Mouse (Mus musculus): Measurements from ENCODE around the gene Acin1. TPM values are rescaled to one million over a fixed set of nuclear protein-coding genes. Genes with fewer than 3 reads are reported as not detected.

Gene Acin1
- polyA plus RNA-seq, 1 experiment from 2014 or later = 38.0 TPM

DNA sequence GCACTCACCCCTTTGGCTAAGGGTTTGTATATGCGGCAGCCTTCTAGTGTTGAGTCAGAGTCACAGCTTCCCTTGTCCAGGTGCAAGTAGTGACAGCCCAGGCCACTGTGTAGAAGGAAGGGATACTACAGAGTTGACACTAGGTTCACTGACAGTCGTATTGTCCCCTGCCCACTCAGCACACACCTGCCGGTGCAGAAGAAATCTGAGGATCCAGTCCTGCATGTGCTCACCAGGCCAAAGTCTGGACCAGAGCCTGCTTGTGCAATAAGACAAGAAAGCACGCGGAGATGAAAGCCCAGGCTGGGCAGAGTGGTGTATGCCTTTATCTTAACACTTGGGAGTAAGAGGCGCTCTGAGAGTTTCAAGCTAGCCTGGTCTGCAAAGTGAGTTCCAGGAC lies 8.3 kb upstream of the Acin1 start:
- H3K4me3 ChIP-seq (ENCODE audit: low read depth, low read length) = no peak overlapping the region
- ATAC-seq = no peak
- H3K27me3 ChIP-seq (ENCODE audit: insufficient read depth, low read length) = no peaks in the 10 kb centered on the region
- DNase-seq = no peak
- WGBS (ENCODE audit: insufficient replicate concordance) = 59% methylated on average over 6 of the region's 6 CpGs
- peaks cover 17% of the 10 kb centered on the region for H3K36me3 ChIP-seq (replicated peaks; ENCODE audit: insufficient read depth, low read length)
- no peaks in the 10 kb centered on the region for H3K9me3 ChIP-seq (ENCODE audit: low read length)
- no peaks in the 10 kb centered on the region for H3K4me1 ChIP-seq (ENCODE audit: insufficient read depth)
- no peak overlapping the region for H3K9ac ChIP-seq (replicated peaks)
- H3K27ac ChIP-seq (ENCODE audit: low read depth) = no peak overlapping the region
- no peak for TF ChIP-seq EP300 (IDR thresholded peaks at IDR 0.05; ENCODE audit: low read depth)
- TF ChIP-seq CTCF (IDR thresholded peaks at IDR 0.05; ENCODE audit: low read depth) = no peak
- H3K4me2 ChIP-seq (ENCODE audit: low read depth, low read length) = no peak overlapping the region

DNA sequence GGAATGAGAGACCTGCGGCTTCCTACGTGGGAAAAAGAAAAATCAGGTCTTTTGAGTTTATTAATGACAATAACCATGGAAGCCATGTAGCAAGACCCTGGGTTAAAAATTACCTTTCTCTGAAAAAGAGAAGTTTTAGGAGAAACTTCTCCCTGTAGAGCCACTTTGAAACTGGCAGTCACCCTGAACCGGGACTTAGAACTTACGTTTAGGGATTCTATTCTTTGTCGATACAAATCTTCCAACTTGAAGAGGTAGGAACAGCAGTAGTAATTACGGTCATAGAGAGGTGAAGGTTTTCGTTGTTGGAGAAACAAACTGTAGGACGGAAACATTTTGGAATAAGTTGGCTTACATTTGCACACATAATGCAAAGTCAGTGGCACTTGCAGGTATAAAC lies 520 bp upstream of the Acin1 start:
- ATAC-seq (no peak), DNase-seq (no peak)
- peak overlapping the region; percentile 98 for H3K9ac ChIP-seq (replicated peaks)
- H3K4me2 ChIP-seq (ENCODE audit: low read depth, low read length) = peak overlapping the region; percentile 82
- H3K9me3 ChIP-seq (ENCODE audit: low read length) = no peaks in the 10 kb centered on the region
- H3K27ac ChIP-seq (ENCODE audit: low read depth) = peak overlapping the region; percentile 99
- TF ChIP-seq EP300 (IDR thresholded peaks at IDR 0.05; ENCODE audit: low read depth) (no peak), CTCF (IDR thresholded peaks at IDR 0.05; ENCODE audit: low read depth) (no peak)
- H3K4me1 ChIP-seq (ENCODE audit: insufficient read depth) = peaks cover 14% of the 10 kb centered on the region
- no peaks in the 10 kb centered on the region for H3K27me3 ChIP-seq (ENCODE audit: insufficient read depth, low read length)
- 4% methylated on average over 8 of the region's 8 CpGs for WGBS (ENCODE audit: insufficient replicate concordance)
- H3K36me3 ChIP-seq (replicated peaks; ENCODE audit: insufficient read depth, low read length) = peaks cover 30% of the 10 kb centered on the region
- H3K4me3 ChIP-seq (ENCODE audit: low read depth, low read length) = peak overlapping the region; percentile 87

DNA sequence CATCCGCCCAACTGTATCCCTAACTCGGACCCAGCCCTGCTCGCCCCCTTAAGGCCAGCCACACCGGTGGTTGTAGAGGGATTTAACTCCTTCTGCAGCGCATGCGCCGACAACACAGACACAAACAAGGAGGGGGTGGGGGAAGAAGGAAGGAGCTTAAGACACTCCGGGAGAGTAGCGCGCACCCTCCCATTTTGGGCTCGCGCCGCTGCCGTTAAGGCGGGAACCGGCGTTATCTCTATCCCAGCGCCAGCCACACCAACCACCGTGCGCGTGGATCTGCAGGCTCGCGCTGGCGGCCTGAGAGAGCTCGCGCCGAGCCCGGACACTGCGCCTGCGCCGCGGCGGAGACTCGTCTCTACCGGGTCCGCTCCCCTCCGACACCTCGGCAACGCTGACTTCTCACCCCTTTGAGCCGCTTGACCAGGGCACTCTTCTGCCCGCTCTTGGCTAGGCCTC lies 639 bp downstream of the Acin1 start, which contains the start of gene 1700123O20Rik:
Gene 1700123O20Rik, plus strand, starts transcription at position 154 of the 459 bp plus-strand sequence.
- DNase-seq = peak; percentile 90
- peak within 1 kb of the TSS; percentile 98 for H3K9ac ChIP-seq (replicated peaks)
- peak within 1 kb of the TSS; percentile 87 for H3K4me3 ChIP-seq (ENCODE audit: low read depth, low read length)
- ATAC-seq = peak; percentile 80
- no peaks in the 10 kb centered on the region for H3K27me3 ChIP-seq (ENCODE audit: insufficient read depth, low read length)
- peak within 1 kb of the TSS; percentile 82 for H3K4me2 ChIP-seq (ENCODE audit: low read depth, low read length)
- H3K4me1 ChIP-seq (ENCODE audit: insufficient read depth) = peaks cover 14% of the 10 kb centered on the region
- H3K27ac ChIP-seq (ENCODE audit: low read depth) = peak within 1 kb of the TSS; percentile 99
- peaks cover 30% of the 10 kb centered on the region for H3K36me3 ChIP-seq (replicated peaks; ENCODE audit: insufficient read depth, low read length)
- TF ChIP-seq EP300 (IDR thresholded peaks at IDR 0.05; ENCODE audit: low read depth) (no peak), CTCF (IDR thresholded peaks at IDR 0.05; ENCODE audit: low read depth) (peak; percentile 56)
- H3K9me3 ChIP-seq (ENCODE audit: low read length) = no peaks in the 10 kb centered on the region
- under 1% methylated on average over 41 of the region's 41 CpGs for WGBS (ENCODE audit: insufficient replicate concordance)

DNA sequence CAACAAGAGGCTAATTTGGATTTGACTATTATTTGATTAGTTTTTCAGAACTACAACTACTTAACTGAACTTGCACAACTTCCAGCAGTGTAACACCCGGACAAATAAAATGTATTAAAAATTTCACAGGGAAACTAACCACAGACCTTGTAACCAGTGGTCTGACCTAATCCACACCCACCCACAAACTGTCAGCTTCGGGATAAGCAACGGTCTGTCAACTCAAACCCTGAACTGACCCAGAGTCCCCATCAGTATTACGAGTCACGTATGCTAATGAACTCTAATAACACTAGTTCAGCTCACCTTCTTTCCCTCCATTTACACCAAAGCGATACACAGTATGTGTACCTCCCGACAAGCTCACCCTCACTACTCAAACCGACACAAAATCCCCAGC lies 1.3 kb downstream of the Acin1 start:
- ATAC-seq (no peak), DNase-seq (no peak)
- peak overlapping the region; percentile 87 for H3K4me3 ChIP-seq (ENCODE audit: low read depth, low read length)
- H3K27me3 ChIP-seq (ENCODE audit: insufficient read depth, low read length) = no peaks in the 10 kb centered on the region
- H3K27ac ChIP-seq (ENCODE audit: low read depth) = peak overlapping the region; percentile 99
- peak overlapping the region; percentile 98 for H3K9ac ChIP-seq (replicated peaks)
- peaks cover 24% of the 10 kb centered on the region for H3K36me3 ChIP-seq (replicated peaks; ENCODE audit: insufficient read depth, low read length)
- H3K9me3 ChIP-seq (ENCODE audit: low read length) = no peaks in the 10 kb centered on the region
- TF ChIP-seq CTCF (IDR thresholded peaks at IDR 0.05; ENCODE audit: low read depth) (no peak), EP300 (IDR thresholded peaks at IDR 0.05; ENCODE audit: low read depth) (no peak)
- H3K4me2 ChIP-seq (ENCODE audit: low read depth, low read length) = peak overlapping the region; percentile 82
- peaks cover 14% of the 10 kb centered on the region for H3K4me1 ChIP-seq (ENCODE audit: insufficient read depth)
- 2% methylated on average over 8 of the region's 8 CpGs for WGBS (ENCODE audit: insufficient replicate concordance)

DNA sequence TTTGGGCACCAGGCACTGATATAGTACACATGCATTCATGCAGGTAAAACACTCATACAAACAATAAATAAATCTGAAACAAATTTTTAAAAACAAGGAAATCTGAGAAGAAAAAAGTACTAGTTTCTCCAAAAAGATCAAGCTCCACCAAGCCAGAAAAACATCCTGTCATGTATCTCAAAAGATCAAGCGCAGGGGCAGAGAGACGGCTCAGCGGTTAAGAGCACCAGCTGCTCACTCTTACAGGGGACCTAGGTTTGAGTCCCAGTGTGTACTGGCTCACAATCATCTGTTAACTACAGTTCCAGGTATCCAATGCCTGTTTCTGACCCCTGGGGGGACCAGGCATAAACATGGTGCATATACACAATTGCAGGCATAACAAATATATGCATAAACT lies 4.3 kb downstream of the Acin1 start:
- H3K36me3 ChIP-seq (replicated peaks; ENCODE audit: insufficient read depth, low read length) = peaks cover 28% of the 10 kb centered on the region

DNA sequence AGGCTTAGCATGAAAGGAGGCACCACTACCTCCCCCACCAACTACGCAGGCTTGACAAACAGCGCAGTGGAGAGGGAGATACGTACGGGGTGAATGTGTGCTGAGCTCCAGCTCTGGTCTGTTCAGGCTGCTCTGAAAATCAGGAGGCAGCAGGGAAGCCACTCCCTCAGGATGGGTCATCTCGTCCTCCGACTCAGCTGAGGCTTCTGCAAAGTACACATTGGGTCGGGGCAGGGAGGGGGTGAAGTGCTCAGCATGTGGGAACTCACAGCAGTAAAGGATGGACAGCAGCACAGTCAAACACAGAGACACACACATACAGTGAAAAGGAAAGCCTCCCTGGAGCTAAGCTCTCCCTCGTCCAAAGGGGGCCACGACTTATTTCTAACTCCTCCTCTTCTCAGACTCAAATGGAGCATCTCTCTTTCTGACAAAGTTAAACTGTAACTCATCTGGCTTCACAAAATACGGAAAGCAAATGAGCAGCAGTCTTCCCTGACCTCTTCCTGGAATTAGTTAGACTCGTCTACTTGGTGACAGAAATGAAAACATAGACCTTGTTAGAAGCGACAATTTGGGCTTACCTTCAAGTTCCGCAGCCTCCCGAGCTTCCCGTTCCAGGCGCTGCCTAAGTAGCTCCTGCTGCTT lies 8.0 kb downstream of the Acin1 start:
- peaks cover 59% of the 10 kb centered on the region for H3K36me3 ChIP-seq (replicated peaks; ENCODE audit: insufficient read depth, low read length)
- H3K4me3 ChIP-seq (ENCODE audit: low read depth, low read length) = no peak overlapping the region
- no peak overlapping the region for H3K4me2 ChIP-seq (ENCODE audit: low read depth, low read length)

More for the DNA sequence above, 4.3 kb downstream of the Acin1 start:
- H3K9ac ChIP-seq (replicated peaks) = no peak overlapping the region
- 79% methylated on average over 3 of the region's 3 CpGs for WGBS (ENCODE audit: insufficient replicate concordance)
- ATAC-seq (no peak), DNase-seq (no peak)
- H3K4me2 ChIP-seq (ENCODE audit: low read depth, low read length) = no peak overlapping the region
- TF ChIP-seq CTCF (IDR thresholded peaks at IDR 0.05; ENCODE audit: low read depth) (no peak), EP300 (IDR thresholded peaks at IDR 0.05; ENCODE audit: low read depth) (no peak)
- no peaks in the 10 kb centered on the region for H3K27me3 ChIP-seq (ENCODE audit: insufficient read depth, low read length)
- H3K4me3 ChIP-seq (ENCODE audit: low read depth, low read length) = no peak overlapping the region
- H3K9me3 ChIP-seq (ENCODE audit: low read length) = no peaks in the 10 kb centered on the region
- H3K4me1 ChIP-seq (ENCODE audit: insufficient read depth) = peaks cover 5% of the 10 kb centered on the region; the same call in 1 of the 2 replicates
- H3K27ac ChIP-seq (ENCODE audit: low read depth) = no peak overlapping the region

More for the DNA sequence above, 8.0 kb downstream of the Acin1 start:
- no peak overlapping the region for H3K9ac ChIP-seq (replicated peaks)
- no peaks in the 10 kb centered on the region for H3K9me3 ChIP-seq (ENCODE audit: low read length)
- DNase-seq (peak; percentile 31), ATAC-seq (peak; percentile 77)
- WGBS (ENCODE audit: insufficient replicate concordance) = 69% methylated on average over 16 of the region's 16 CpGs
- H3K27ac ChIP-seq (ENCODE audit: low read depth) = 0 out of 2 replicates have a peak overlapping the region, but pooled peaks have one; percentile 9
- no peaks in the 10 kb centered on the region for H3K27me3 ChIP-seq (ENCODE audit: insufficient read depth, low read length)
- TF ChIP-seq CTCF (IDR thresholded peaks at IDR 0.05; ENCODE audit: low read depth) = no peak
- TF ChIP-seq EP300 (IDR thresholded peaks at IDR 0.05; ENCODE audit: low read depth) = no peak
- H3K4me1 ChIP-seq (ENCODE audit: insufficient read depth) = peaks cover 4% of the 10 kb centered on the region; the same call in 1 of the 2 replicates
